Mouse (Mus musculus) MEL (cell line): Measurements from ENCODE around the gene Ros1. TPM values are rescaled to one million over a fixed set of nuclear protein-coding genes. Genes with fewer than 3 reads are reported as not detected.

Source experiments
- DNase-seq: peaks from one replicate; pipeline ENCODE4 v3.0.0; 2011; ENCODE audit warnings: low read depth, low spot score
- H3K27ac ChIP-seq: 2 replicates; pipeline ENCODE4 v1.5.1; 2012; ENCODE audit warnings: low read depth, mild to moderate bottlenecking, control low read depth, low read length, moderate library complexity; ENCODE audit not compliant: control insufficient read depth
- H3K27me3 ChIP-seq, 2 experiments: fragments of 150-350 bp in 1 of 2; sonication (generic) in 1 of 2; 2 replicates each; pipeline ENCODE4 v1.6.1; 2012; ENCODE audit warnings: low read length in 2 of 2, mild to moderate bottlenecking in 2 of 2, improper control_type of control experiment in 1 of 2, moderate library complexity in 1 of 2; ENCODE audit not compliant: insufficient read depth in 2 of 2, control insufficient read depth in 1 of 2
- H3K36me3 ChIP-seq, 2 experiments: 2 replicates each; pipeline ENCODE4 v1.6.1; 2012 to 2014; ENCODE audit warnings: low read length in 2 of 2, improper control_type of control experiment in 1 of 2, inconsistent platforms in 1 of 2, mild to moderate bottlenecking in 1 of 2; ENCODE audit not compliant: insufficient read depth in 2 of 2, control insufficient read depth in 1 of 2
- H3K4me1 ChIP-seq, 2 experiments: fragments of 150-350 bp in 1 of 2; sonication (generic) in 1 of 2; 2 replicates each; pipeline ENCODE4 v1.6.1; 2012; ENCODE audit warnings: low read length in 2 of 2, improper control_type of control experiment in 1 of 2, mild to moderate bottlenecking in 1 of 2; ENCODE audit not compliant: insufficient read depth in 2 of 2, control insufficient read depth in 1 of 2
- H3K4me3 ChIP-seq, 2 experiments: fragments of 150-350 bp in 1 of 2; sonication (generic) in 1 of 2; 2 replicates each; pipeline ENCODE4 v1.5.1; 2012; ENCODE audit warnings: low read depth in 2 of 2, low read length in 2 of 2, mild to moderate bottlenecking in 2 of 2, moderate library complexity in 2 of 2, control low read depth in 1 of 2, improper control_type of control experiment in 1 of 2; ENCODE audit not compliant: control insufficient read depth in 1 of 2, insufficient read depth in 1 of 2
- H3K79me2 ChIP-seq: 2 replicates; pipeline ENCODE4 v1.6.1; 2012; ENCODE audit warnings: mild to moderate bottlenecking, low read length, moderate library complexity; ENCODE audit not compliant: control insufficient read depth, poor library complexity, insufficient read depth
- H3K9ac ChIP-seq: 2 replicates; pipeline ENCODE4 v1.6.1; 2012; ENCODE audit warnings: low read depth, mild to moderate bottlenecking, control low read depth, low read length, moderate library complexity; ENCODE audit not compliant: control insufficient read depth, poor library complexity, severe bottlenecking
- H3K9me3 ChIP-seq: fragments of 150-350 bp; sonication (generic); replicated peaks from 2 replicates; pipeline ENCODE4 v1.6.1; 2012; ENCODE audit warnings: mild to moderate bottlenecking, low read length, improper control_type of control experiment, moderate library complexity; ENCODE audit not compliant: insufficient read depth
- CHD2 ChIP-seq: IDR thresholded peaks from 2 replicates; pipeline ENCODE4 v1.6.1; 2011; ENCODE audit warnings: low read length, improper control_type of control experiment
- EP300 ChIP-seq, 2 experiments: IDR thresholded peaks; 2 replicates each; pipeline ENCODE4 v1.6.1; 2011; ENCODE audit warnings: improper control_type of control experiment in 2 of 2, low read length in 2 of 2, low read depth in 1 of 2, mild to moderate bottlenecking in 1 of 2
- ETS1 ChIP-seq: IDR thresholded peaks from 2 replicates; pipeline ENCODE4 v1.6.1; 2012; ENCODE audit warnings: low read depth, mild to moderate bottlenecking, inconsistent platforms, low read length, improper control_type of control experiment, moderate library complexity
- GABPA ChIP-seq: IDR thresholded peaks from 2 replicates; pipeline ENCODE4 v1.6.1; 2012; ENCODE audit warnings: low read depth, mild to moderate bottlenecking, inconsistent platforms, low read length, improper control_type of control experiment, moderate library complexity
- MAFK ChIP-seq: IDR thresholded peaks from 2 replicates; pipeline ENCODE4 v1.6.1; 2011; ENCODE audit warnings: low read depth, mild to moderate bottlenecking, low read length, improper control_type of control experiment, borderline replicate concordance
- MEF2A ChIP-seq: IDR thresholded peaks from 2 replicates; pipeline ENCODE4 v1.6.1; 2014; ENCODE audit warnings: low read depth, mild to moderate bottlenecking, inconsistent platforms, low read length, improper control_type of control experiment; ENCODE audit not compliant: poor library complexity, insufficient replicate concordance, severe bottlenecking; ENCODE audit errors: extremely low read depth
- MXI1 ChIP-seq: IDR thresholded peaks from 2 replicates; pipeline ENCODE4 v1.6.1; 2011; ENCODE audit warnings: mild to moderate bottlenecking, low read depth, low read length, improper control_type of control experiment
- MYB ChIP-seq: IDR thresholded peaks from 2 replicates; pipeline ENCODE4 v1.6.1; 2011; ENCODE audit warnings: mild to moderate bottlenecking, low read depth, low read length, improper control_type of control experiment
- MYC ChIP-seq: IDR thresholded peaks from 2 replicates; pipeline ENCODE4 v1.6.1; 2011; ENCODE audit warnings: low read depth, mild to moderate bottlenecking, low read length, improper control_type of control experiment, moderate library complexity
- NELFE ChIP-seq: IDR thresholded peaks from 2 replicates; pipeline ENCODE4 v1.6.1; 2011; ENCODE audit warnings: low read depth, low read length, improper control_type of control experiment
- NRF1 ChIP-seq: IDR thresholded peaks from 2 replicates; pipeline ENCODE4 v1.6.1; 2014; ENCODE audit warnings: low read depth, mild to moderate bottlenecking, inconsistent platforms, low read length, improper control_type of control experiment, moderate library complexity; ENCODE audit not compliant: poor library complexity, insufficient read depth, severe bottlenecking
- POLR2AphosphoS2 ChIP-seq: IDR thresholded peaks from 2 replicates; pipeline ENCODE4 v1.6.1; 2011; ENCODE audit warnings: low read length, improper control_type of control experiment
- POLR2AphosphoS5 ChIP-seq: IDR thresholded peaks from 2 replicates; pipeline ENCODE4 v1.6.1; 2012; ENCODE audit warnings: low read depth, borderline replicate concordance, mild to moderate bottlenecking, inconsistent platforms, low read length, moderate library complexity, mixed read lengths
- RAD21 ChIP-seq: IDR thresholded peaks from 2 replicates; pipeline ENCODE4 v1.6.1; 2011; ENCODE audit warnings: mild to moderate bottlenecking, low read depth, low read length, improper control_type of control experiment
- RCOR1 ChIP-seq: IDR thresholded peaks from 2 replicates; pipeline ENCODE4 v1.6.1; 2012; ENCODE audit warnings: low read depth, mild to moderate bottlenecking, inconsistent platforms, low read length, improper control_type of control experiment
- SIN3A ChIP-seq: IDR thresholded peaks from 2 replicates; pipeline ENCODE4 v1.6.1; 2012; ENCODE audit warnings: low read length, improper control_type of control experiment, inconsistent platforms
- SMC3 ChIP-seq: IDR thresholded peaks from 2 replicates; pipeline ENCODE4 v1.6.1; 2011; ENCODE audit warnings: low read depth, low read length, improper control_type of control experiment
- TAL1 ChIP-seq: IDR thresholded peaks from 2 replicates; pipeline ENCODE4 v1.6.1; 2012; ENCODE audit warnings: mild to moderate bottlenecking, inconsistent platforms, low read length, moderate library complexity, mixed read lengths
- TBP ChIP-seq: IDR thresholded peaks from 2 replicates; pipeline ENCODE4 v1.8.0; 2011; ENCODE audit warnings: low read depth, low read length, improper control_type of control experiment
- TCF12 ChIP-seq: IDR thresholded peaks from 2 replicates; pipeline ENCODE4 v1.6.1; 2014; ENCODE audit warnings: low read depth, mild to moderate bottlenecking, inconsistent platforms, low read length, improper control_type of control experiment, moderate library complexity
- USF2 ChIP-seq, 2 experiments: IDR thresholded peaks; 2 replicates each; pipeline ENCODE4 v1.6.1; 2011 to 2012; ENCODE audit warnings: improper control_type of control experiment in 2 of 2, low read length in 2 of 2, borderline replicate concordance in 1 of 2, inconsistent platforms in 1 of 2, low read depth in 1 of 2, mild to moderate bottlenecking in 1 of 2; ENCODE audit not compliant: insufficient read depth in 1 of 2
- ZC3H11A ChIP-seq: IDR thresholded peaks from 2 replicates; pipeline ENCODE4 v1.6.1; 2012; ENCODE audit warnings: low read depth, mild to moderate bottlenecking, inconsistent platforms, low read length, improper control_type of control experiment
- ZKSCAN1 ChIP-seq: IDR thresholded peaks from 2 replicates; pipeline ENCODE4 v1.6.1; 2012; ENCODE audit warnings: low read depth, mild to moderate bottlenecking, inconsistent platforms, low read length, improper control_type of control experiment, moderate library complexity
- ZNF384 ChIP-seq: IDR thresholded peaks from 2 replicates; pipeline ENCODE4 v1.6.1; 2012; ENCODE audit warnings: low read depth, mild to moderate bottlenecking, inconsistent platforms, low read length, improper control_type of control experiment
- polyA plus RNA-seq, 2 experiments: library from polyadenylated mRNA; stranded (reverse) in 1 of 2; unstranded in 1 of 2; fragments of >175 nt in 1 of 2; fragments of >200 nt in 1 of 2; gene quantifications; 2 replicates each; pipeline versions ENCODE4 v1.2.1 to v1.2.4; 2012; ENCODE audit warnings: low replicate concordance in 2 of 2, low read depth in 1 of 2; ENCODE audit not compliant: insufficient read length in 2 of 2, insufficient read depth in 1 of 2, missing spikeins in 1 of 2
- total RNA-seq: library from RNA; depleted of rRNA; stranded (reverse); fragments of 300-350 nt; gene quantifications from 2 replicates; pipeline ENCODE4 v1.2.3, GENCODE M21; 2012

Ros1 gene
- total and polyA plus RNA-seq, 3 experiments = not detected

DNA sequence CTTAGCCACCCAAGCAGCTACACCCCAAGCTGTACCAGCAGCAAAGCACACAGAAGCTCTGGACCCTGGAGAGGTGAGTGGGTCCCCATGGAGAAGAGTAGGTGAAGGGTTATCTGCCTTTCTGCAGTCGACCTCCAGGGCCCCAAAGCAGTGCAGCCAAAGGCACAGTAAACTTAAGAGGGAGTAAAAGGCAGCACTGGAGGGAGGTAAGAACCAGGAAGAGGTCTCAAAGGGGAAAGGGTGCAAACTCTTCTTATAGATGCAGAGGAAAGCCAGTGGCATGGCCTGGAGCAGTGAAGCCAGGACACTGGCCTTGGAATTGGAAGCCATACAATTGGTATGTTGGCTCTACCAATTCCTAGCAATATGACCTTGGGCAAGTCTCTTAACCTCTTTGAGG is 169.8 kb downstream of the Ros1 start:
- H3K9ac ChIP-seq = no peak overlapping the region

GRCm38 (mm10) chr10:52024053-52024410 is 171.0 kb downstream of the Ros1 start:
- Histone ChIP-seq H3K9ac (no peak overlapping the region), H3K36me3 (no peaks in the 10 kb centered on the region), H3K79me2 (no peaks in the 10 kb centered on the region), H3K27ac (no peak overlapping the region), H3K9me3 (no peaks in the 10 kb centered on the region), H3K4me1 (no peaks in the 10 kb centered on the region), H3K4me3 (no peak overlapping the region), H3K27me3 (no peaks in the 10 kb centered on the region)
- DNase-seq = no peak
- no peak for TF ChIP-seq ZKSCAN1
- no peak for TF ChIP-seq TCF12
- no peak for TF ChIP-seq MXI1
- no peak for TF ChIP-seq ZC3H11A
- TF ChIP-seq SIN3A = no peak
- TF ChIP-seq ZNF384 = no peak
- TF ChIP-seq USF2 (IDR thresholded peaks at IDR 0.05; ENCODE audit: borderline replicate concordance in 1 of 2, insufficient read depth in 1 of 2, low read depth in 1 of 2, low read length in 2 of 2) = no peak
- TF ChIP-seq MYB = no peak
- TF ChIP-seq EP300 (IDR thresholded peaks at IDR 0.05; ENCODE audit: low read depth in 1 of 2, low read length in 2 of 2) = no peak
- no peak for TF ChIP-seq GABPA
- no peak for TF ChIP-seq MYC
- no peak for TF ChIP-seq MEF2A
- no peak for TF ChIP-seq NRF1
- TF ChIP-seq CHD2 = no peak
- no peak for TF ChIP-seq POLR2AphosphoS2

More for the DNA sequence above, 169.8 kb downstream of the Ros1 start:
- H3K79me2 ChIP-seq = no peaks in the 10 kb centered on the region
- H3K27me3 ChIP-seq = no peaks in the 10 kb centered on the region
- TF ChIP-seq TBP = no peak
- TF ChIP-seq RAD21 = no peak
- TF ChIP-seq ETS1 = no peak
- TF ChIP-seq CHD2 = no peak
- TF ChIP-seq MAFK = no peak
- no peak for TF ChIP-seq NELFE
- no peak for TF ChIP-seq POLR2AphosphoS5
- TF ChIP-seq RCOR1 = no peak
- no peak for TF ChIP-seq SMC3
- no peak for TF ChIP-seq TAL1
- no peaks in the 10 kb centered on the region for H3K9me3 ChIP-seq
- no peaks in the 10 kb centered on the region for H3K4me1 ChIP-seq
- no peaks in the 10 kb centered on the region for H3K36me3 ChIP-seq
- no peak overlapping the region for H3K4me3 ChIP-seq
- DNase-seq = no peak
- H3K27ac ChIP-seq = no peak overlapping the region
